Mouse (Mus musculus): ENCODE data around the gene Olfr1352. TPM values are rescaled to one million over a fixed set of nuclear protein-coding genes. Genes with fewer than 3 reads are reported as not detected.

Gene Olfr1352
- polyA plus RNA-seq (2015; fragmentation: Illumina TruSeq; extraction: RNeasy Lipid Tissue Mini Kit (QIAGEN cat#74804); ENCODE audit: insufficient read depth, low read depth, low replicate concordance), result not detected

GRCm38 (mm10) chr10:78980750-78981149 is at the start of gene Olfr1352:
Olfr1352 (plus strand) TSS chr10:78981050.

GRCm38 (mm10) chr10:78950336-78950735 is 30.5 kb upstream of the Olfr1352 start, which contains the start of gene Olfr8:
Olfr8 (plus strand) TSS chr10:78950636.

GRCm38 (mm10) chr10:78963009-78963408 is 17.8 kb upstream of the Olfr1352 start, which contains the start of gene Olfr1353:
Olfr1353 (plus strand) TSS chr10:78963309.

GRCm38 (mm10) chr10:79012172-79012571 is 31.3 kb downstream of the Olfr1352 start, which contains the start of gene Olfr1351:
Olfr1351 (plus strand) TSS chr10:79012472.

GRCm38 (mm10) chr10:79028441-79028840 is 47.6 kb downstream of the Olfr1352 start, which contains the start of gene Olfr57:
Olfr57 (plus strand) TSS chr10:79028741.

Other genes starting within 250 kb of the Olfr1352 start
- not detected for gene Ccdc105, start 228.0 kb upstream of the Olfr1352 start, polyA plus RNA-seq (2015; fragmentation: Illumina TruSeq; extraction: RNeasy Lipid Tissue Mini Kit (QIAGEN cat#74804); ENCODE audit: insufficient read depth, low read depth, low replicate concordance)
- gene Slc1a6, start 200.6 kb upstream of the Olfr1352 start, polyA plus RNA-seq (2015; fragmentation: Illumina TruSeq; extraction: RNeasy Lipid Tissue Mini Kit (QIAGEN cat#74804); ENCODE audit: insufficient read depth, low read depth, low replicate concordance), result not detected
- gene Olfr1356, start 128.9 kb upstream of the Olfr1352 start, polyA plus RNA-seq (2015; fragmentation: Illumina TruSeq; extraction: RNeasy Lipid Tissue Mini Kit (QIAGEN cat#74804); ENCODE audit: insufficient read depth, low read depth, low replicate concordance), result not detected
- gene Olfr1355, start 105.5 kb upstream of the Olfr1352 start, polyA plus RNA-seq (2015; fragmentation: Illumina TruSeq; extraction: RNeasy Lipid Tissue Mini Kit (QIAGEN cat#74804); ENCODE audit: insufficient read depth, low read depth, low replicate concordance), result not detected
- not detected for gene Olfr1354, start 67.9 kb upstream of the Olfr1352 start, polyA plus RNA-seq (2015; fragmentation: Illumina TruSeq; extraction: RNeasy Lipid Tissue Mini Kit (QIAGEN cat#74804); ENCODE audit: insufficient read depth, low read depth, low replicate concordance)
- not detected for gene Olfr8, start 30.4 kb upstream of the Olfr1352 start, polyA plus RNA-seq (2015; fragmentation: Illumina TruSeq; extraction: RNeasy Lipid Tissue Mini Kit (QIAGEN cat#74804); ENCODE audit: insufficient read depth, low read depth, low replicate concordance)
- not detected for gene Olfr1353, start 17.7 kb upstream of the Olfr1352 start, polyA plus RNA-seq (2015; fragmentation: Illumina TruSeq; extraction: RNeasy Lipid Tissue Mini Kit (QIAGEN cat#74804); ENCODE audit: insufficient read depth, low read depth, low replicate concordance)
- gene Olfr1351, start 31.4 kb downstream of the Olfr1352 start, polyA plus RNA-seq (2015; fragmentation: Illumina TruSeq; extraction: RNeasy Lipid Tissue Mini Kit (QIAGEN cat#74804); ENCODE audit: insufficient read depth, low read depth, low replicate concordance), result not detected
- gene Olfr57, start 47.7 kb downstream of the Olfr1352 start, polyA plus RNA-seq (2015; fragmentation: Illumina TruSeq; extraction: RNeasy Lipid Tissue Mini Kit (QIAGEN cat#74804); ENCODE audit: insufficient read depth, low read depth, low replicate concordance), result not detected
- gene 2610008E11Rik, start 116.5 kb downstream of the Olfr1352 start, polyA plus RNA-seq (2015; fragmentation: Illumina TruSeq; extraction: RNeasy Lipid Tissue Mini Kit (QIAGEN cat#74804); ENCODE audit: insufficient read depth, low read depth, low replicate concordance), result 4.1 TPM
- not detected for gene Vmn2r80, start 167.7 kb downstream of the Olfr1352 start, polyA plus RNA-seq (2015; fragmentation: Illumina TruSeq; extraction: RNeasy Lipid Tissue Mini Kit (QIAGEN cat#74804); ENCODE audit: insufficient read depth, low read depth, low replicate concordance)

Data from pancreas, adult 10 weeks (tissue).